Mouse (Mus musculus) kidney, adult 2 months (tissue): Measurements from ENCODE around the gene Ppp1r8. TPM values are rescaled to one million over a fixed set of nuclear protein-coding genes. Genes with fewer than 3 reads are reported as not detected.

ENCODE experiments used
- DNase-seq: peaks from one replicate; pipeline ENCODE4 v3.0.0; 2021
- H3K27ac ChIP-seq: fragments of 200-500 bp; 2 replicates; pipeline ENCODE4 v1.5.1; 2012; ENCODE audit warnings: low read depth, low read length, control low read depth, inconsistent platforms; ENCODE audit not compliant: insufficient read depth
- H3K27me3 ChIP-seq: fragments of 200-500 bp; replicated peaks from 2 replicates; pipeline ENCODE4 v1.6.1; 2012; ENCODE audit warnings: mild to moderate bottlenecking, moderate library complexity, low read length, inconsistent platforms; ENCODE audit not compliant: control insufficient read depth, insufficient read depth
- H3K36me3 ChIP-seq: fragments of 200-500 bp; 2 replicates; pipeline ENCODE4 v1.6.1; 2012; ENCODE audit warnings: mild to moderate bottlenecking, moderate library complexity, low read length, inconsistent platforms; ENCODE audit not compliant: control insufficient read depth, insufficient read depth
- H3K4me1 ChIP-seq: fragments of 200-500 bp; 2 replicates; pipeline ENCODE4 v1.6.1; 2011; ENCODE audit warnings: low read length; ENCODE audit not compliant: control insufficient read depth, insufficient read depth
- H3K4me3 ChIP-seq: fragments of 200-500 bp; 2 replicates; pipeline ENCODE4 v1.5.1; 2011; ENCODE audit warnings: mild to moderate bottlenecking, low read depth, low read length, control low read depth; ENCODE audit not compliant: insufficient read depth
- CTCF ChIP-seq: fragments of 200-500 bp; conservative IDR thresholded peaks from 2 replicates; pipeline ENCODE4 v1.5.1; 2011; ENCODE audit warnings: low read depth, mild to moderate bottlenecking, control low read depth, low read length, moderate library complexity, mixed read lengths; ENCODE audit not compliant: insufficient read depth, insufficient read length
- POLR2A ChIP-seq: fragments of 200-500 bp; IDR thresholded peaks from one replicate; pipeline ENCODE4 v1.6.1; 2011; ENCODE audit warnings: low read depth, low read length, control low read depth
- WGBS: fragments of 180-500 bp; shearing (Covaris S2); methylation state at CpG from one replicate; pipeline ENCODE4 v1.1.7; 2018; 5-methylcytosine and 5-hydroxymethylcytosine counted together
- polyA plus RNA-seq: library from polyadenylated mRNA; depleted of rRNA; stranded (reverse); fragments of >200 nt; gene quantifications from 2 replicates; pipeline ENCODE4 v1.2.3, GENCODE M21; 2012

Gene Ppp1r8
- polyA plus RNA-seq, 1 experiment = 25.2 TPM

DNA sequence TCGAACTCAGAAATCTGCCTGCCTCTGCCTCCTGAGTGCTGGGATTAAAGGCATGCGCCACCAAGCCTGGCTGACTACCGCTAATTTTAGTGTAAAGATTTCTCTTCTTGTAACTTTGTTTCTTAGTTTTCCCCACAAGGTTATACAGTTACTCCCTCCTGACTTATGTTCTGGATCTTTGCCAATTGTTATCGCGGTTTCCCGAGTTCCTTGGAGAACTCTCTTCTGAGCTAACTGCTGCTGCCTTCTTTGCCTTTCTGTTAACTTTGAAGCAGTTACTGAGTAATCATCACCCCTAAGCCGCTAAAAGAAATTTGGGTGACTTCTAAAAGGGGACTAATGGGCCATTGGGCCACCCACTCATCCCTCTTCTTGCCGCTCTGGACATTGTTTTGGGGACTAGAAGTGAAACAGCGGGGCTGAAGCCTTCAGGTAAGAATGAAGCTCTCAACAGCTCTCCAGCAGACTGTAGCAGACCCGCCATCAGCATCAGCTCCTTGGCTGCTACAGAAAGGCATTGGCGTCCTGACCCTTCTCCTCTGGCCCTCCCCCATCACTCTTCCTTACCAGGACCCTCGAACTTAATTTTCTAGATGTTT, 37.3 kb downstream of the Ppp1r8 start:
- TF ChIP-seq CTCF (no peak), POLR2A (no peak)
- Histone ChIP-seq H3K36me3 (no peaks in the 10 kb centered on the region), H3K4me3 (no peak overlapping the region), H3K27me3 (no peaks in the 10 kb centered on the region), H3K4me1 (no peaks in the 10 kb centered on the region), H3K27ac (no peak overlapping the region)
- 78% methylated on average over 12 of the region's 12 CpGs for WGBS
- DNase-seq = no peak

DNA sequence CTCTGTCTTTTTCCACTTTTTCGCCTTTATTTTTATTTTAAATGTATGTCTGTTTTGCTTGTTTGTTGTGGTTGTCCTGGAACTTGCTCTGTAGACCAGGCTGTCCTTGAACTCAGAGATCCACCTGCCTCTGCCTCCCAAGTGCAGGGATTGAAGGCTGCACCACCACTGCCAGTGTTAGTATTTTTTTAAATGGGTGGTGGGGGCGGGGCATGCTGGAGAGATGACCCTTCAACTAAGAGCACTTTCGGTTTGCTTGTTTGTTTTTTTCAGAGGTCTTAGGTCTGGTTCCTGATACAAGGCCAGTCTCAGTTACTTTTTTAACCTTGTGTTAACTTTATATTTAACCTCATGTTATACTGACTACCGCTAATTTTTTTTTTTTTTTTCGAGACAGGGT, 37.8 kb downstream of the Ppp1r8 start:
- Histone ChIP-seq H3K36me3 (no peaks in the 10 kb centered on the region), H3K4me3 (no peak overlapping the region), H3K27me3 (no peaks in the 10 kb centered on the region), H3K27ac (no peak overlapping the region), H3K4me1 (no peaks in the 10 kb centered on the region)
- no peak for DNase-seq
- 83% methylated on average over 5 of the region's 5 CpGs for WGBS
- TF ChIP-seq POLR2A = no peak
- no peak for TF ChIP-seq CTCF

DNA sequence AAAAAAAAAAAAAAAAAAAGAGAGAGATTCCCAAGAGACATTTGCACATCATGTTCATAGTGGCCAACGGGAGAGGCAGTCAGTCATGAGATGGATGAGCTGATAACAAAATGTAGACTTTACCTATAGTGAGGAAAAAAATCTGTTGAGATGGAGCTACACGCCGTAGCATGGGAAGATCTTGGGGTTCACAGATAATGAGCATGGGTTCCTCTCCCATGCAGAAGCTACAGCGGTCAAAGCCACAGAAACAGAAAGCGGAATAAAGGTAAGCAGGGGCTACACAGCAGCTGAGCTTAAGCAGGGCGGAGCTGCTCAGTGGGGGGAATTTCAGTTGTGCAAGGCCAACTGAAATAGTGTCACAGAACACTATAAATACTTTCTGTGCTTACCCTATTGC, 38.6 kb downstream of the Ppp1r8 start:
- Histone ChIP-seq H3K4me1 (no peaks in the 10 kb centered on the region), H3K36me3 (no peaks in the 10 kb centered on the region), H3K4me3 (no peak overlapping the region), H3K27ac (no peak overlapping the region), H3K27me3 (no peaks in the 10 kb centered on the region)
- peak; percentile 12 for DNase-seq
- 92% methylated on average over 6 of the region's 6 CpGs for WGBS
- TF ChIP-seq POLR2A (no peak), CTCF (no peak)

DNA sequence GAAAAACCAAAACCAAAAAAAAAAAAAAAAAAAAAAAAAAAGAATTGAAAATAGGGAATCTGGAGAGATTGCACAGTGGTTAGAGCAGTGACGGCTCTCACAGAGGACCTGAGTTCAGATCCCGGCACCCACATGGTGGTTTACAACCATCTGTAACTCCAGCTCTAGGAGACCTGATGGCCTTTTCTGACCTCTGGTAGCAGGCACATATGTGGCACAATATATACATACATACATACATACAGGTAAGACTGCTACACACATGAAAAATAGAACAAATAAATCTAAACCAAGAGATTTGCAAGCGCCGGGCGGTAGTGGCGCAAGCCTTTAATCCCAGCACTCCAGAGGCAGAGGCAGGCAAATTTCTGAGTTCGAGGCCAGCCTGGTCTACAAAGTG, 39.1 kb downstream of the Ppp1r8 start:
- WGBS = 96% methylated on average over 7 of the region's 7 CpGs
- TF ChIP-seq CTCF (no peak), POLR2A (no peak)

DNA sequence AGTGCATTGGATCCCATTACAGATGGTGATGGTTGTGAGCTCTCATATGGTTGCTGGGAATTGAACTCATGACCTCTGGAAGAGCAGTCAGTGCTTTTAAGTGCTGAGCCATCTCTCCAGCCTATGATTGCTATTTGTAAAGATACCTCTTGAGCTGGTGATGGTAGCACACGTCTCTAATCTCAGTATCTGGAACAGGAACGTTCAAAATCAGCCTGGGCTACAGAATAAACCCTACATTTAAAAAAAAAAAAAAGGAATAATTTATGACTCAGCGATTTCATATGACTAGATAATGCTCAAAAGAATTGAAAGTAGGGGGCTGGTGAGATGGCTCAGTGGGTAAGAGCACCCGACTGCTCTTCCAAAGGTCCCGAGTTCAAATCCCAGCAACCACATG, 39.8 kb downstream of the Ppp1r8 start:
- Histone ChIP-seq H3K4me1 (no peaks in the 10 kb centered on the region), H3K27ac (no peak overlapping the region), H3K4me3 (no peak overlapping the region), H3K36me3 (no peaks in the 10 kb centered on the region), H3K27me3 (no peaks in the 10 kb centered on the region)
- WGBS = 94% methylated on average over 5 of the region's 5 CpGs
- no peak for DNase-seq
- TF ChIP-seq POLR2A = no peak
- TF ChIP-seq CTCF = no peak

More for the DNA sequence above, 39.1 kb downstream of the Ppp1r8 start:
- Histone ChIP-seq H3K36me3 (no peaks in the 10 kb centered on the region), H3K27me3 (no peaks in the 10 kb centered on the region), H3K4me3 (no peak overlapping the region), H3K27ac (no peak overlapping the region), H3K4me1 (no peaks in the 10 kb centered on the region)
- no peak for DNase-seq

DNA sequence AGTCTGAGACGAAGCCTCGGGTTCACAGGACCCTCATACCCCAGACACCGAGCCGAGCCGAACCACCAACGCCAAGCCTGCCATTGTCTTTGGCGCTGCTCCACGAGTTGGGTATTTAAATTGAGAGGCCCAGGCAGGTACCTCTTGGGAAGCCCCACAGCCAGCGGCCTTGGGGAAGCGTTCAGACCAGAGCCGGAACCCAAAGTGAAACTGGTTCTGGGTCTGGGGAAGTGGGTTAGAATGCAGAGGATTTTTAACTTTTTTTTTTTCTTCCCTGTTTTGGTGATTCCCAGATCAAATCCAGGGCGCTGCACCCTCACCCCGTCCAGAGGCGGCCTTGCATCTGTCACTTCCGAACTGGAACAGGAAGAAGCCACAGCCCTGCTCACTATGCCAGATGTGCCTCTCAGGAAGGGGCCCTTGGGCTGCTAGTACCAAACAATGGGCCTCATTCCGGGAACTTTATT, 40.8 kb downstream of the Ppp1r8 start:
- no peak overlapping the region for H3K4me3 ChIP-seq
- WGBS = 71% methylated on average over 16 of the region's 16 CpGs

DNA sequence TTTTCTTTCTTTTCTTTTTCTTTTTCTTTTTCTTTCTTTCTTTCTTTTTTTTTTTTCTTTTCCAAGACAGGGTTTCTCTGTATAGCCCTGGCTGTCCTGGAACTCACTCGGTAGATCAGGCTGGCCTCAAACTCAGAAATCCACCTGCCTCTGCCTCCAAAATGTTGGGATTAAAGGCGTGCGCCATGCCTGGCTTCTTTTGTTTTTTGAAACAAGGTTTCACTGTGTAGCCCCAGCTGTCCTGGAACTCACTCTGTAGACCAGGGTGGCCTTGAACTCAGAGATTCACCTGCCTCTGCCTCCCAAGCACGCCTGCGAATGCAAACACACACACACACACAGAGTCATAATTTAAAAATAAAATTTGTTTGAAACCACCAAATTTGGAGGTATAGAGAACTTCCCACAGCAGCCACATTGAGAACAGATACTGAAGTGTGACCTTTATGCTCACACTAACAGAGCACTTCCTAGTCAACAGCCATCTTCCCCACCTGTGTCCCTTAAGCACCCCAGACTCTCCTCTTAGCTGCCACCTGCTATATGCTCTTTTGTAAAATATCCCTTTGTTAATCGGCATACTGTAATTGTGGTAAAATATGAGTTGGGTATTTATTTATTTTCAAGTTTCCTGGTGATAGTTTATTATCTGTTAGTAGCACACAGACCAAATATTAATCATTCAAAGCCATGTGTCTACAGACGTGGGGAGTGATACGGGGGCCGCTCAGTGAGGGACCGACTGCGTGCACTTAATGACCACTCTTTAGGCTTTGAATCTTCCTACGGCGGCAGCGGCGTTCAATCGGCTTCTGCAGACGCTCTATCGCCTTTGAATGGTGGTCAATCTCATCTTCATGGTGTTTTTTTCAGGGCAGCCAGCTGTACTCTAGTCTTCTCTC, 41.5 kb downstream of the Ppp1r8 start:
- Histone ChIP-seq H3K27ac (no peak overlapping the region), H3K4me3 (no peak overlapping the region), H3K4me1 (no peaks in the 10 kb centered on the region), H3K36me3 (no peaks in the 10 kb centered on the region), H3K27me3 (no peaks in the 10 kb centered on the region)
- no peak for DNase-seq
- no peak for TF ChIP-seq POLR2A
- TF ChIP-seq CTCF = no peak
- WGBS = 90% methylated on average over 18 of the region's 18 CpGs

More for the DNA sequence above, 40.8 kb downstream of the Ppp1r8 start:
- peak; percentile 23 for DNase-seq
- no peaks in the 10 kb centered on the region for H3K36me3 ChIP-seq
- H3K27ac ChIP-seq = no peak overlapping the region
- TF ChIP-seq CTCF (no peak), POLR2A (no peak)
- H3K4me1 ChIP-seq = no peaks in the 10 kb centered on the region
- no peaks in the 10 kb centered on the region for H3K27me3 ChIP-seq
